Mouse (Mus musculus) yolk sac, embryonic 10.5 days (tissue): ENCODE measurements around the gene Tmem189.

Source experiments
- DNase-seq: peaks from one replicate; pipeline ENCODE4 v3.0.0-alpha.2; 2017; ENCODE audit warnings: low spot score

Gene Tmem189

DNA sequence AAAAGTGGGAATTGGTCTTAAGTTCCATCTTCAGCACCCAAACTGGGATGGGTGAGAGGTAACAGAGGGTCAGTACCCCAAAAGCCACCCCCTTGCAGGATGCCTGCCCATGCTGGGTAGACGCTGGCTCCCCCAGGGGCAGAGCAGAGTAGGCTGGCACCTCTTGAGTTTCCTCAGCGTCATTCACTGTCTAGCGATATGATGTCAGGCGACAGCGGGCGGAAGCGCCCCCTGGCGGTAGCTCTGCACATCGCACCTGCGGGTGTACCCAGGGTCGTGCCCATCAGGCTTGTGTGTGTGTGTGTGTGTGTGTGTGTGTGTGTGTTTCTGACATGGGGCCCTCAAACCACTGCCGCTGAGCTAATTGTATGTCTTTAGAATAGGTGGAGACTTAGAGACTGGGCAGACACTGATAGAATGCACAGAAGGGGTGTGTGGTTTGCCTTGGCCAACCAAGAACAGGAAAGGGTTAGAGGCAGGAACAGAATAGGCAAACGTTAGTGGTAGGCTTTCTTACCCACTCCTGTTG lies 9.7 kb downstream of the Tmem189 start:
- no peak for DNase-seq

DNA sequence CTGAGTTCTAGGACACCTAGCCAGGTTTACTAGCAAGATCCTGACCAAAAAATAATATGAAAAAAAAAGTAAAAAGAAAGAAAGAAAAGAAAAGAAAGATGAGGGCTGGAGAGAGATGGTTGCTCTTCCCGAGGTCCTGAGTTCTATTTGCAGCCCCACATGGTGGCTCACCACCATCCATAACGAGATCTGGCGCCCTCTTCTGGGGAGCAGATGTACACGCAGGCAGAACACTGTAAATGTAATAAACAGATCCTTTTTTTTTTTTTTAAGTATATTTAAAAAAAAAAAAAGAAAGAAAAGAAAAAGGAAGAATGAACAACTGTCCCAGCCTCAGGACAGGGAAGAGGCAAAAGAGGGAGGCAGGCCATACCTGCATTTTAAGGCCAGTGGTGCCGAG lies 11.0 kb downstream of the Tmem189 start:
- DNase-seq = no peak

DNA sequence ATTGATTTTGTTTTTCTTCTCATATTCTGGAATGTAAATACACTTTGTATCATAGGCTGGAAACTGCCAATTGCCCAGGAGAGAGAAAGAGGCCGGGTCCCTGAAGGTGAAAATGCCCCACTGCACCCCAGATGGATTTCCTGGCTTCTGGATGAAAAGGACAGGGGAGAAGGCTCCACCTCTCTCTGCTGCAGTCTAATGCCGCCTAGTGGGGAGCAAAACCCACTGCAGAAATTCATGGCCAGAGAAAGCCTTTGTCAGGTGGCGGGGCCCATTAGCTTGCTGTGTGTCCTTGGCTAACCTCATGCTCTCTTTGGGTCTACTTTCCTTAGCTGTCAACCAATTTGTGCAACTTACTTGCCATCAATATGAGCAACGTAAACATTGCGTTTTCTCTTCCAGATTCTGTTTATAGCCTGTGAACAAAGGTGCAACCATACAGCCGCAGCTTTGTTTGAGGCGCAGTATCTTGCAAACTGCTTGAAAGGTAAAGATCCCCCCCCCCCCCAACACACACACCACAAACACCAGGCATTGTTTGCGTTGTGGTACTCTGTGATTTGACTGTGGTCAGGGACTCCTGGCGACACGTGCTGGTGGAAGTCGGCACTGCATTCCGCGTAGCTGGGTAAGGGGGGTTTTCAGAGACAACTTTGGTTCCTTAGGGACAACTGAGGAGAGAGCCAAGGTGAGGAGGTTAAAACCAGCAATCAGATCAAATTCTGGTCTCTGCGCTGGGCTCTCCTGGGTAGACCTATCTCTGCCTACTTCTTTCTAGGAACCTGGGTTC lies 14.3 kb downstream of the Tmem189 start:
- no peak for DNase-seq

DNA sequence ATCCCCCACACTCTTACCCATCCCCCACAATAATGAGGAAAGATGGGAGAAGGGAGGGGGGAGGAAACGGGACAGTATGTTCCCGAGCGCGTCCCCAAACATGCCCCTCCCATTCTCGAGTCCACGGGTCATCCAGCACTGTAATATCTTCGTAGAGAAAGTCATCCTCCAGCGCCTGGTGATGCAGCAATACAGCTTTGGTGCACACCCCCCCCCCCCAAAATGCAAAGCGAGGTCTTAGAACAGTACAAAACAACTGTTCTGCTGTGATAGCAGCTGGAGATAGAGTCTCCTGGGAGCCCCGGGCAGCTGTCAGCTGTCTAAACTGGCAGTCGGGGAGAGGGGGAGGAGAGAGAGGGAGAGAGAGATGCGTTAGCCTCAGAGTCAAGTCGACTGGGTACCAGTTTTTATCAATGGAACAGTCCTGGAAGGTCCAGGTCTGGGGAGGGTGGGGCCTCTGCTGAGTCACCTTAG lies 17.4 kb downstream of the Tmem189 start:
- no peak for DNase-seq

DNA sequence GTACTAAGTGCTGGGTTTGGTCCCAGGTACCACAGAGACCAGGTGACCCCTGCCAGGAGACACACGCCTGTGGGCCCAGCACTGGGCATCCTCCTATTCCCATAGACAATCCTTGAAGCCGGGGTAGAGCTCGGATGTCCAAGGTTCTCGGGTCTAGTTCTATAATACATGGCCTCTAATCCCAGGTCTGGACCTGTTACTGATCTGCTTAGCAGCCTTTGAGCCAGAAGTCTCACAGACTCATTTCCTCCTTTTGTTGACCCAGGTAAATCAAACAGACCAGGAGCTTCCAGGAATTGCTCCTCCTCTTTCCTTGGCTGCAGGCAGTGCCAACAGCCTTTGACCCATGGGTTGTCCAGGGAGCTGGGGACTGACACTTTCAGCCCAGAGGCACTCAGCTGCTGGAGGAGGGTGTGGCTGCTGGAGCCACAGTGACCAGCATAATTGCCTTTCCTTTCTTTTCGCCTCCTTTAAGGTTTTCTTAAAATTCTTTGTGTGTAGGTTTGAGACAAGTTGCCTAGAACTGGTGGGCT lies 18.5 kb downstream of the Tmem189 start:
- peak; percentile 85 for DNase-seq

DNA sequence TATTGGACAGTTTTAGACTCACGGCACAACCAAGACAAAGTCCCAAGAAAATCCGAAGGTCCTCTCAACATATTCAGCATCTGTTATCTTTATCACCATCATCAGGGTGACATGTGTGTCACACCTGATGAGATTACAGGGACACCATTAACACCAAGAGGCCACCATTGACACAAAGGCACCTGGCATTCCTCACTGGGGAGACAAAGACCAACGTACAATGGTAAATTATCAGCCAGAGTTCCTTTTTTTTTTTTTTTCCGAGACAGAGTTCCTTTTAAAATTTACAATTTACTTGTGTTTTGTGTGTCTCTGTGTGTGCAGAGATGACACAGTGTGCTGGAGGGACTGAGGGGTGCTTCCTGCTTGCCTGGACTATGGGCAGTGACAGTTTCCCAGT lies 20.2 kb downstream of the Tmem189 start:
- DNase-seq = no peak

DNA sequence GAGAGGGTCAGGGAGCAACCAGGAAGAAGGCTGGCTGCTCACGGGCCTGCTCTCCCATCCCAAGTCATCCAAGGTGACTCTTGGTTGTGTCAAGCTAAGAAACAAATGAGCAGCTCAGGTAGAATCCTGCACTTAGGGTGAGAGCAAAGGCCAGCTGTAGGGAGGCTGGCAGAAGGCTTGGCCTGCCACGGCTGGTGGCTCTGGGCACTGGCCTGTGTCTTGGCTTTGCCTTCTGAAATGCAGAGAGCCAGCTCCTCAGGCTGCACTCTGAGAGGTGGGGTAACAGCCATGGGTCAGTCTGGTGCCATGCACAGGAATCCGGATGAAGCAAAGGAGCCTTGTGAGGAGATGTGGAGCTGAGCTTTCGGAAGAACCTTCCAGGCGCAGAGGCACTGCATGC lies 21.2 kb downstream of the Tmem189 start:
- no peak for DNase-seq

DNA sequence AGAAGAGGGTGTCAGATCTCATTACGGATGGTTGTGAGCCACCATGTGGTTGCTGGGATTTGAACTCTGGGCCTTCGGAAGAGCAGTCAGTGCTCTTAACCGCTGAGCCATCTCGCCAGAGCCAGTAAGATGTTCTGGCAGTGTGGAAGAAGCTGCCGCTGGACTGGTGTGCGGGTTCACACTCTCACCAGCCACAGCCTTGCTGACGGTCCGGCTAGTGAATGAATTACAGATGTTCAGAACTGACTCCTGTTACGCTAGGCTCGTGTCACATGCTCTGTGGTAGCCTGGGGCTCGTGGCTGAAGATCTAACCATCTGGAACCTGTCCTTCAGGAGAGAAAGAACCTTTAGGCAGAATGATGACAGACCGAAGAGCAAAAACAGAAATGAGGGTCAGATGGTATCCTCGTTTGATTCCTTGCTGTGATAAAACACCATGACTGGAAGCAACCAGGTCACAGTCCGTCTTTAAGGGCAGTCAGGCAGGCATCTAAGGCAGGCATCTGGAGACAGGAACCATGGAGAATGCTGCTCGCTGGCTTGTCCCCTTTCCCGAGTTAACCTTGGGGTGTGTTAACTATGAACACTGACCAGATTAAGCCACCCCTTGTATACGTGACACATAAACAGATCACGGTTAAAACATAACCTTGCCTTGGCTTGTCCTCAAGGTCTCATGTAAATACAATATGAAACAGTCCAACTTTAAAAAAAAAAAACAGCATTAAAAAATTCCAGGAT lies 23.5 kb downstream of the Tmem189 start:
- peak; percentile 84 for DNase-seq

DNA sequence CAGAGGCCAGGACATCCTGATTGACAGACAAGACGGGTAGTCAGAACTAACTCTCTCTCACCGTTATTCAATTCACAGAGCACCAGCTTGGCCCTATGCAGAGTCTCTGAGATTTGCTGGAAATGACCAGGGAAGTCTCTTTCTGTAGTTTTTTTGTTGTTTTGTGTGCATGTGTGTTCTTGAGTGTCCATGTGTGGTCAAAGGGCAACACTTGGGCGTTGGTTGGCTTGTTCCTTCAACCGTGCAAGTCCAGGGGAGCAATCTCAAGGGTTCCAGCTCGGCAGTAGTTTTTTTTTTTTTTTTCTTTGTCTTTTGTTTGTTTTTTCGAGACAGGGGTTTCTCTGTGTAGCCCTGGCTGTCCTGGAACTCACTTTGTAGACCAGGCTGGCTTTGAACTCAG lies 26.9 kb downstream of the Tmem189 start:
- no peak for DNase-seq

DNA sequence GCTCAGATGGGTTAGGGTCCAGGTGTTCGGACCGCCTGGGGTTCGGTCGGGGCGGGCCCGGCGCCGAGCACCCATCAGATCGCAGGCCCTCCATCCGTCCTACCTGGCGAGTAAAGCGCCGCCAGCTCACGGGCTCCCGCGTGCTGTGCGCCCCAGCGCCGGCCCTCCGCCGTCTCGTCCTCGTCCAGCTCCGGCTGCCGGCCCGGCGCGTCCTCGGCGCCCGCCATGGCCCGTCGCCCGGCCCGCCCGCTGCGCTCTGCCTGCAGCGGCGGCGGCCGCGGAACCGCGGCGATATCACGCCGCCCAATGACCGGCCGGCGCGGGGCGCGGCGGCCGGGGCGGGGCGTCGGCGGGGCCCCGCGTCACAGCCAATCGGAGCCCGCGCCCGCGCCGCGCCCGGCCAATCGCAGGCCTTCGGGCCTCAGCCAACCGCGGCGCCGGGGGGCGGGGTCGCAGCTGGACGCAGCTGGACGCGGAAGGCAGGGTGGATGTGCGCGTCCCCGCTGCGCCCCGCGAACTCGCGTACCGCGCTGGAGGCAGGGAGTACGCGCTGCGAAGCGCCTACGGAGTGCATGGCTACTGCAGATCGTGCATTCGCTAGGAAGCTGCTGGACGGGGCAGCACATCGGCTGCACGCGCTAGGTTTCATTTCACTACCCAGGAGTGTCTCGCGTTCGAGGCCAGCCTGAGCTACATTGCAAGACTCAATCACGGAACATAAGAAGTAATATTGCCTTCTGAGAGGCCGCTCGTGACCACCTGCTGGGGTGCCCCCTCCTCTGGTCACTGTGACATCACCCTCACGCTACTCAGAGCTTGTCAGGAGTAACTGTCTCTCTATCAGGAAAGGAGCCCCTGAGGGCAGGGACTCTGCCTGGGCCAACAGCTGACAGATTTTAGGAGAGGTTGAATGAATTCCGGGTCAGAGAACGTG lies 28.1 kb downstream of the Tmem189 start, which contains the start of gene Gm20431:
Gene Gm20431 (minus strand): TSS at position 227 of the 934 bp plus-strand sequence.
- DNase-seq = peak; percentile 91

DNA sequence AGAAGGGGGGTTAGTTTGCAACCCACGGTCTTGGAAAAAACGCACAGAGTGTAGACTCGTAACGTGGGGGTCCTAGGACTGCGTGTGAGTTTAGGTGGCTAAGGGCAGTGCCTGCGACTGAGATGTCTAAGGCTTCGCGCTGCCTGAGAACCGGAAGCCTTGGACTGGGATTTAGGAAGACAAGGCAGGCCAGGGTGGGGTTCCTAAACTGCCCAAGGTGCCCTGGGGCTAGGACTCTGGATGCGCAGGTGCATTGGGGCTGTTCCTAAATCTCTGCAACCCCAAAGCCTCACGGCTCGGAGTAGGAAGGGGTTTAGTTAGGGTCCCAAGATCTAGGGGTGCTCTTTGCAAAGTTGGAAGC lies 29.0 kb downstream of the Tmem189 start:
- no peak for DNase-seq

DNA sequence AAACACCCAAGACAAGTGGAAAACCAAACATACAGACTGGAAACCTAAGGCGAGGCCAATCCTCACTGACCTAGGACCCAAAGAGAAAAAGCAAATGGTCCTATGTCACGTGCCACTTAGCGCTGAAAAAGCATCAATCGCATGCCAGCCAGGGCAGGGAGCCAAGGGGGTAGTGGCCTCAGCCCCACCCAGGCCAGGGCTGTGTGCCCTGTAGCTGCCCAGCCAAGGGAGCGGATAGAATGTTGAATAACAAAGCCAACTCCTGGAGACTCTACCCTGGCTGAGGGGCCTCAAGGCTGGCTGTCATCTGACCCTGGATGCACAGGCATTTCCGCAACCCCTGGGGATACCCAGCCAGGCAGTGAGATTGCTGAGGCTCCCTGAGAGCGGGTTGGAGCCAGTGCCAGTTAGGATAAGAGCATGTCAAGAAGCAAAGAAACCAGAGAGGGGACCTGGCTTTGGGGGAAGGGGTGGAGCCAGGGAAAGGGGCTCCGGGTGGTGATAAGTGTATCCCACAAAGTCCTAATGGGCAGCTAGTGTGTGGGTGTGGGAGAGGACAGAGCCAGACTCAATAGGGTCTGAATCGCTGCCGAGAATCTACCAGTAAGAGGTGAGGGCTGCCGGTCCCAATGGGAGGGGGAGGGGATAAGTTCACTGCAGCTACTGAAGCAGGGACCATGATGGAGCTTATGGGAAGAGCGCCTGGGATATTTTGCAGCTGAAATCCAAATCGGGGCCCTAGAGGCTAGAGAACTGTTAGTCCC lies 29.6 kb downstream of the Tmem189 start:
- DNase-seq = no peak

DNA sequence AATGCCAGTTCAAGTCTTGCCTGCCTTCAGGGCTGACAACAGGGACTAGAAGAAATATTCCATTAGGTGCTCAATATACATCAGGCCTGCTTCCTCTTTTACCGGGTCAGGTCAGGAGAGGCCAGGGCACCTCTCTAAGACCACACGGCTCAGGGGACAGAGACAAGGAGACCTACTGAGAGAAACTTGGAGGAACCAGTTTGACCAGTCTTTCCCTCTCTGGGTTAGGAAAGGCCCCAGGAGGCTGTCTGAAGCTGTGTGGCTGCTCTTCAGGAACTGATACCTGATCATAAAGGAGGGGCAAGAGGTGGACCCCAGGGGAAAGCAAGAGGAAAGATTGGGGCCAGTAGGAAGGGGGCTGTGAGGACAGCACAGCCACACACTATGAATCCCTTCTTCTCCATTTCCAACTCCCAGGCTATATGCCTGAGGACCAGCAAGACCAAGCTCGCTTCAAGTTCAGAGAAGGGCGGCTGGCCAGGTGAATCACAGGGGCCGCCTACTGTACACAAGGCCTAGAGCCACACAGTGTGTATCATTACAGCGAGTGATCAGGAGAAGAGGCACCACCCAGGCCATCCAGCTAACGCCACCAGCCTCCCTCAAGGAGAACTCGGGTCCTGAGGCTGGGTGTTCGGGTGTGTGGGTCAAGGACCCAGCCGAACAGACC lies 30.3 kb downstream of the Tmem189 start:
- DNase-seq = no peak

DNA sequence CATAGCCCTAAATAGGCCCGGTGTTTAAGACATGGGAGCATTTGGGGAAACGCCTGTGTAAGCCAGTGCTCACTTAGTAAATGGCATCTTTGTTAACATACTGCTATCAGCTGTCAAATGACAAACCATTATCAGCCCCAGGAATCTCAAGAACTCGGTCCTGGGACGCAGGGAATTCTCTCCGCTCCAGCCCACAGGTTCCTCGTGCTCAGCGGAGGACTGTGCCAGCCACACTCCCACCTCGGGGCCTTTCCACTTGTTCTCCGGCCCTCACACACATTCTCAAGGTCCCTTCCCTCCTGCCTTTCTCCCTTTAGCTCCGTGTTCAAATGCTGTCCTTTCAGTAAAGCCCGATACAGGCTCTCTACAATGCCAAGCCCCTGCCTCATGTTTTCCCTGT lies 30.9 kb downstream of the Tmem189 start:
- no peak for DNase-seq

DNA sequence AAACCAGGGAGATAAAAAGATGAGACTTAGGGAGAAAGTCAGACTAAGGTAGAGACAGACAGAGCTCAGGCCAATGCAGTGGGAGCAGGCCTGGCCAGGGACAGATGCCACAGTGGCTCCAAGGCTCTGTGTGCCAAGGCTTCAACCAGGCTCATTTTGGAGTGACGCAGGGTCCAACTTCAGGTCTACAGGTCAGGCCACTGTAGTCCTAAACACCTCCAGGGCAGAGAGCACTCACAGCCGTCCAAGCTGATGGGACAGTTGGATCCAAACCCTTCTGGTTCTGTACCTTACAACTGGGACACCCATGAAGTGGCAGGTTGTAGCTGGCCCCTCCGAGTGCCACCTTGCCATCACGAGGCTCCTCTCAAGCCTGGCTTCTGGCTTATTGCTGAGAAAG lies 31.6 kb downstream of the Tmem189 start:
- DNase-seq = no peak

DNA sequence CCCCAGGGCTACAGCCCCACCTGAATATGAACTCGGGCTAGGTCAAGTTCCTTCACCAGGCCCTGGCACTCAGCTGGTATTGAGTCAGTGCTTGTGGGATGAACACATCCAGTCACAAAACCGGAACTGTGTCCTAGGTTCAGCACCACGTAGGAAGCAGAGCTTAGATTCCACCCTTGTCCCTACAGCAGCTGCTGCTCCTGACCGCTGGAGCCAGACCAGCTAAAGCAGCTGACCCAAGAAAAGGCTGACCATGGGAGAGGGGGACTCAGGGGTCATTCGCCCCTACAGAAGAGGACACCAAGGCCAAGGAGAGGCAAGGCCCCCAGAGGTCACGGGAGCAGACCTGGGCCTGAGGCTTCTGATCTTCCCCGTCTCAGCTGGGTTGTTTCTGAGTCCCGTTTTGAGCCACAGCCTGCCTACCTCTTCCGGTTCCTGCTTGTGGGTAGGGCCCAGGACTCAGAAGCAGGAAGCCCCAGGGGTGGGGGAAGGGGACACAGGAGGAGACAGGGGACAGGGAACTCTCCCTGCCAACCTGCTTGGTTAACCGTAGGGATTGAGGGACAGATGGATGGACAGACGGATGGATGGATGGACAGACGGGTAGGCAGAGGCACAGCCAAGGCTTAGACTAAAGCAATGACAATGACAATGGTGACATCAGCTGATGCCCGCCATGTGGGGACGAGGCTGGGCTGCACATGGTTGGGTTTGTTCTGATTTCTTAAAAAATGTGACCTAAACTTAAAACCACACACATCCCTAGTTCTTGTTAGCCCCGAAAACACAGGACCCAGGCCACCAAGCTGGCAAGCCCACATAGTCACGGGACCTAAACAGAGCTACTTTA lies 32.8 kb downstream of the Tmem189 start:
- DNase-seq = no peak

DNA sequence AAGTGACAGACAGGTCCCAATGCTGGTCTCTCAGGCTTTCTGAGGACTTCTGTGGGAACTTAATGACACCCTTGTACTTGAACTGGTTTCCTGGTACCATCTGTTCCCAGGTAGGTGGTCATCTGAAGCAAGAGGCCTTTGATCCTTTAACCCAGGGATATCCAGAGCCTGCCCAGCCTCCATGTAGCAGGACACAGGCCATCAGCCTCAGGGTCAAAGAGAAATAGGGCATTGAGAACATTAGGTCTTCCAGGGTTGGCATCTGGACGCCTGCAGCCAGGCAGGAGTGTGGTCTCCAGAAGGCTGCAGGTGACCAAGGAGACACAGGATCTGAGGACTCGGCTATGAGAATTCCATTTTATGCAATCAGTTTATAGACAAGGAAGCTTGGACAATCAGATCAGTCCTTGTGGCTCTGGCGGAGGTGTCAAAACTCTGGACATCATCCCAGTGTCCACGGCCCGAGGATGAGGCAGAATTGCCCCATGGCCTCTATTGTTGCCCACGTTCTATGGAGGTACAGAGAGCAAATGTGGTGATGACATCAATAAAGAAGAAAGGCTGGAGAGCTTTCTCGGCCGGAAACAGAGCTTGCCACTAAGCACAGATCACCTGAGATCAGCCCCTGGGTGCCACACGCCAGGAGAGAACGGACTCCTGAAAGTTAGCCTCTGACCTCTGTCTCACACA lies 34.6 kb downstream of the Tmem189 start:
- no peak for DNase-seq

DNA sequence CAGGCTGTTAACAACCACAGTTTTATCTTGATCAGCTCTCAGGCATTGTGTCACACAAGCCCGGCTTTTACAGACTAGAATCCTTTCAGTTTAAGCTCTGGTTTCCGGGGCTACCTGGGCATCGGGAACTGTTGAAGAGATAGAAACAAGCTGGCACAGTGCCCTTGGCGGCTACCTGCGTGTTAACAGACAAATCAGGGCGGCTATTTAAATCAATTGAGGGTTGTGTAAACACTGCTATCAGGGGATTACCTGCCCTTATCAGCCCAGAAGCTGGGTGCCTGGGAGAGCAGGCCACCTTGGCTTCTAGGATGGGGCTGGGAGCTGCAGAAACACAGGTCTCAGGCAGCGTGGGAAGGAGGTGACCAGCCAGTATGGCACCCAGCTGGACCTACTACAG lies 36.9 kb downstream of the Tmem189 start:
- no peak for DNase-seq

DNA sequence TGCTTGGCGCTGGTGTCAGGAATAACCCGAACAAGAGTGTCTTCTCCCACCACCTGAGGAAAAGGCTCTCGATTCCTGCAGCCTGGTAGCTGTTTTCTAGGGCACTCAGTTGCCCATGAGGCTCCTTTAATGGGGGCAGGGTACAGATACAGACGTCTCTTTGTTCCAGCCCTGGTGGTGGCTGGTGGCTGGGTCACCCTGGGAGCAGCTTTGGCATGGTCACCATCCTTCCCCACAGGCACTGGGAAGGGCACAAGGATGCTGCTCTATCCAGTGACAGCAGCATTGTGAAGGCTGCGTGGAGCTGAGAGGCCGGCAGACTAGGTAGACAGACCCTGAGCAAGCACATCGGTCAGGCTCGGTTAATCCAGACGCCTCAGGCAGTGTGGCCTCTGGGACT lies 38.0 kb downstream of the Tmem189 start:
- no peak for DNase-seq
